Mouse (Mus musculus) gastrocnemius, postnatal 4 days (tissue): Measurements from ENCODE around the gene Gpr15. TPM values are rescaled to one million over a fixed set of nuclear protein-coding genes. Genes with fewer than 3 reads are reported as not detected.
A peak's percentile ranks its signal among the peaks of the same experiment; 100 is the strongest.

Experiments used
- DNase-seq, 2 experiments: peaks; one replicate each; pipeline ENCODE4 v3.0.0; 2021 to 2022; ENCODE audit warnings: low spot score in 2 of 2, mixed read lengths in 2 of 2
- long read RNA-seq, 2 experiments: library from polyadenylated mRNA; stranded (forward); transcript quantifications; one replicate each; pipeline ENCODE4 v2.0.0; 2021
- total RNA-seq, 2 experiments: library from RNA; stranded (reverse); gene quantifications; 2 replicates each; pipeline ENCODE4 v1.2.3; 2021

Gpr15 gene
- not detected for total RNA-seq
- long read RNA-seq, experiment 1, result 0 reads
- long read RNA-seq, experiment 2, result 0 reads

DNA sequence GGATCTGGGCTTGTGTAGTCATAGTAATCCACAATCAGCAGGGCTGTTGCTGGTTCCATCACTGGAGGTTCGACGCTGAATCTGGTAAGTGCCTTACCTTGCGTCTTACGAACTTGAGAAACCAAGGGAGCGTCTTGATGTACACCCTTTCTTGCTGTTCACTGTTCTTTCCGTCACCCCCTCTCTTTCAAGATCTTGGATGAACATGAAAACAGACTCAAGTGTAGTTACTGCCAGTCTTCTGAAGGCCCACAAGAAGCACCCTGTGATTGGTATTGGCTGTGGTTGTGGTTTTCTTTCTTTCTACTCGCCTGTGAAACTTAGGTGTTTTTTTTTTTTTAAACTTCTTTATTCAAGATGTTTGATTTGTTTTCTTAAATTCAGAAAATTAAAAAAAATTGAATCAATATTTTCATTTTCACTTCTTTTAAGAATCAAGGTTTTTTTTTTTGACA is at the start of gene Gpr15:
Gene Gpr15 (minus strand): TSS at position 405 of the 455 bp plus-strand sequence.
- DNase-seq, result no peak

DNA sequence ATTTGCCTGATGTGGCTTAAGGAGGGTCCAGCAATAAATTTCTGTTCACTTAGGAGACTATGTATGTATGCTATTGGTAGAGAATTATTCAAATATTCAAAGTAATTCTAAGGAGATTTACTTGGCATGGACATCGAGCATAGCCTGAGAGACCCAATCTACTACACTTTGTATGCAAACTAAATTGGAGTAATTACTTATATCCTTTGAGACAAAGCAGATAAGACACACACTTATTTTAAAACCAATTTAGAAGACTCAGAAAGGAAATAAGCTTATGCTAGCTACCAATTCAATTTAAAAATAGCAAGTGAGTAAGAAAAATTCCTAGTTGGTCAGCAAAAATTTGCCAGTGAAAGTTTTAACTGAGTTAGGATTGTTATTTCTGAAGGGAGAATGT is 44.2 kb upstream of the Gpr15 start, which contains the start of gene Olfr172:
Gene Olfr172 (minus strand): TSS at position 101 of the 400 bp plus-strand sequence.
- DNase-seq, result no peak

DNA sequence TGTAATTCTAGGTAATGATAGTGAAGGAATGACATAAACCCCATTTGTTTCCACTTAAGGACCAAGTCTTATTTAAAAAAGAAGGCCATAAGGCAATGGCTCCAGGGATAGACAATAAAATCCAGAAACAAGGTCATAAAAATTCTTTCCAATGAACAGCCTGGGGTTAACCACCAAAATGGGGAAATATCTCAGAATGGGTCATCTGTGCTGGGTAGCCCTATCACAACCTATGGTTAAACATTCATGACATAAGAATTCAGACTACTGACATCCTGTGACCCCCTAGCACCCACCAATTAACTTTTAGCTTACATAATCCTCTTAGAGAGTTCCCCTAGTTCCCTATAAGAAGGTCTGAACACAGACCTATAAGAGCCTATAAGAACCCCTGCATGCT is 37.3 kb upstream of the Gpr15 start:
- DNase-seq, result no peak

DNA sequence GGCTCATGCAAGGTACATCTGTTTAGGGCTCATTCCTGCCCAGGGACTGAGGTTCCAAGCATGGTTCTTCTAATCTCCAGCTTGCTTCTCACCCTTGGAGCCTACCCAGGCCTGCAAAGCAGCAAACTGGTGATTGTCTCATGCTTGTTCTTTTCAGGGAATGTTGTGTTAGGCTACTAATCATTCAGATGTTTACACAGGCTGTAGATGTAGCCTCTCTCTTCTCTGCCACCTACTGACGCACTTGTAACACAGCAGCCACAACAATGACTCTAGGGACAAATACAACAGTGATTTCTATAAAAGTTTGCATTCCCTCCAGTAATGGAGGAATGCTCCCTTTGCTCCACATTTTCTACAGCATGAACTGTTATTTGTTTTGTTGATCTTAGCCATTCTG is 32.4 kb upstream of the Gpr15 start:
- DNase-seq, result no peak

DNA sequence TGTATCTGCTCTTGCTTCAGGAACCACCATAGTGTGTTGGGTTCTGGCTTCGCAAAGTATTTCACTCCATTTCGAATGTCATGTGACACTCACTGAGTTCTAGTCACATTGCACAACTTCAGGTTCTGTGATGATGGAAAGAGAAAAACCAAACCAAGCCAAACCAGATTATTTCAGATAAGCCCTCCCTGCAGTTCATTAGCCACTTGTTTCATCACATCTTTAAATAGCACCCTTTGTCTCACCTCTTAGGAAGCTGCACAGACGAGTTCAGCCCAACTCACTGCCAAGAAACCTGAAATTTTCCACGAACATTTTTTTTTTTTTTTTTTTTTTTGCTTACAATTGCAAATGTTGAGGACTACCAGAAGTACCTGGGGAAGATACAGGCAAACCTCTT is 27.8 kb upstream of the Gpr15 start:
- DNase-seq, result no peak

DNA sequence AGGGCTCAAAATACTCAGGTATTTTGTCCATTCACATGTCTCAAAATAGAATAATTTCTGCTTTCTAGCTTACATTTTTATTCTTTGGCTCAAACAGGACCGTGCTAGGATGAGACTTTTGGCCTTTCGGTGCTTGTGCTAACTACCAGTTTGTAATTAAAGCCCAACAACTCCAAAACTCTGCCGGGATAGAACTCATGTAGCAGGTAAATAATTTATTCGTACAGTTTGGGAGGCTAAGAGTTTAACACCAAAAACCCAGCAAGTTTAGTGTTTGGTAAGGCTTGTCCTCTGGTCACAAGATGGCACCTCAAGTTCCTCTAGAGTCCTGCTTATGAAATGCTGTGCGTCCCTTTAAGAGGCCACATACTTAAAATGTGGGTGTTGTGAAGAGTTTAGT is 21.9 kb upstream of the Gpr15 start:
- no peak for DNase-seq

DNA sequence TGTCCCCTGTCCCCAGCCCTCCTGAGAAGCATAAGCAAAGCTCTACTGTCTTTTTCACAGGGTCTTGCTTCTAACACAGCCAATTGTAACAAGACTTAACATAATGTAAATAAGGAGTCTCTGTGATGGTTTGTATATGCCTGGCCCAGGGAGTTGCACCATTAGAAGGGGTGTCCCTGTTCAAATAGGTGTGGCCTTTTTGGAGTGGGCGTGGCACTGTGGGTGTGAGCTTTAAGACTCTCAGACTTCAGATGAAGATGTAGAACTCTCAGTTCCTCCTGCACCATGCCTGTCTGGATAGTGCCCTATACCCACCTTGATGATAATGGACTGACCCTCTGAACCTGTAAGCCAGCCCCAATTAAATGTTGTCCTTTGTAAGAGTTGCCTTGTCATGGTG is 19.9 kb upstream of the Gpr15 start:
- no peak for DNase-seq

DNA sequence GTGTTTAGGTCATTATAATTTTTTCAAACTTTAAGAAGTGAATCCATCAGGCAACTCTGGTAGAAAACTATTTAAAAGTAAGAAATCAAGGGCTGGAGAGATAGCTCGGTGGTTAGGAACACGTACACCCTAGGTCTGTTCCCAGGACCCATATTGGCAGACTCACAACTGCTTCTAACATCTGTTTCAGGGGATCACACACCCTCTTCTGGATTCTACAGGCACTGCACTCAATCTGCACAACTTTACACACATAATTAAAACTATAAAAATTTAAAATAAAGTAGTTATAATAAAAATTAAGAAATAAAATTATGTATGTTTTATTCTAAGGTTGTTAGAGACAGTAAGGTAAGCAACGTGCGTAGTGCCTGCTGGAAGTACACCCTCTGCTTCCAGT is 19.3 kb upstream of the Gpr15 start:
- DNase-seq, result no peak

DNA sequence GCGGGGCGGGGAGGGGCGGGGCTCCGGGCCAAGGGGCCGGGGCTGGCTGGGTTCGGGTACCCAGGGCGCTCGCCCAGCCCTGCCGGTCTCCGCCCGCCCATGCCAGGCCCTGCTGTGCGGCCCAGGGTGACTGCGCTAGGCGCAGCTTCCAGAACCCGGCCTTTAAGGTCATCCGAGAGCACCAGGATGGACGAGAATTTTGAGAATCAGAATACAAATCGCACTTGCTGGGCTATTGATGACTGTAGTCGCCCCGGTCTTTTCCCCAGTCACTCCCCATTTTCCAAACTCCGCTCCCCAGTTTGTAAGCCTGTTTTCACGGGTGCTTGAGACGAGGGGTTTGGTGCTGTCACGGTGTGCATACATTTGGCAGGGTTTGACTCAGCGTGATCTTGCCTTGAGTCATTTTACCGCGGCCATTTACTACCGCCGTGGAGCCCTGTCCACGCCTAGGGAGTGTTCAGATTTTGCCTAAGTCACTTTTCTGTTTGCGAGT is 9.4 kb upstream of the Gpr15 start:
- no peak for DNase-seq

DNA sequence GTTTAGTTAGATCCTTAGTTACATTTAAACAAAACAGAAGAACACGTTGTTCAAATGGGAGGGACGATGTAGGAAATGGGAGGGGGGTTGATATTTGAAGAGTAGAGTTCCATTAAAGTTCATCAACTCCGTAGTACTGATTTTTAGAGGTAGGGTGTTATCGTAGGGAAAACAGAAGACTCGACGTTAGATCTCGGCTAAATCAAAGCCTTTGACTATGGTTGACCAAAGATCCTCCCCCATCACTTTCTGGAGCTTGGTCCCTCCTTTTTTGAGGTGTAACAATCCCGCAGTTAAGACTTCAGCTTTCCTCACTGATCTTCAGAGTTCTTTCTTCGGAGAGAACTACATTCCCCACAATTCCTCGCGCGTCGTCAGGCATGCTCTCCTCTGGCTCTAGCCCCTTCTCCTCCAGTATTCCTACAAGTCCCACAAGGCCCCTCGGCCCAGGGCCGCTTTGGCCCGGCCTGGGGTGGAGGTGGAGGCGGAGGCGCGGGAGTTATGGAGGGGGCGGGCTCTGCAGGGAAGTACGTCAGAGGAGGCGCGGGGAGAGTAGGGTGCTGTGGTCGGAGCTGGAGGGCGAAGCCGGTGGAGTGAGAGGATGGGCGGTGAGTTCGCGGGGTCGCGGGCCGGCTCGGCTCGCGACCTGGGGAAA is 8.7 kb upstream of the Gpr15 start, which contains the start of gene Cldnd1:
Gene Cldnd1 (plus strand): TSS at position 434 of the 655 bp plus-strand sequence.
- DNase-seq, result peak; percentile 84 to 95

DNA sequence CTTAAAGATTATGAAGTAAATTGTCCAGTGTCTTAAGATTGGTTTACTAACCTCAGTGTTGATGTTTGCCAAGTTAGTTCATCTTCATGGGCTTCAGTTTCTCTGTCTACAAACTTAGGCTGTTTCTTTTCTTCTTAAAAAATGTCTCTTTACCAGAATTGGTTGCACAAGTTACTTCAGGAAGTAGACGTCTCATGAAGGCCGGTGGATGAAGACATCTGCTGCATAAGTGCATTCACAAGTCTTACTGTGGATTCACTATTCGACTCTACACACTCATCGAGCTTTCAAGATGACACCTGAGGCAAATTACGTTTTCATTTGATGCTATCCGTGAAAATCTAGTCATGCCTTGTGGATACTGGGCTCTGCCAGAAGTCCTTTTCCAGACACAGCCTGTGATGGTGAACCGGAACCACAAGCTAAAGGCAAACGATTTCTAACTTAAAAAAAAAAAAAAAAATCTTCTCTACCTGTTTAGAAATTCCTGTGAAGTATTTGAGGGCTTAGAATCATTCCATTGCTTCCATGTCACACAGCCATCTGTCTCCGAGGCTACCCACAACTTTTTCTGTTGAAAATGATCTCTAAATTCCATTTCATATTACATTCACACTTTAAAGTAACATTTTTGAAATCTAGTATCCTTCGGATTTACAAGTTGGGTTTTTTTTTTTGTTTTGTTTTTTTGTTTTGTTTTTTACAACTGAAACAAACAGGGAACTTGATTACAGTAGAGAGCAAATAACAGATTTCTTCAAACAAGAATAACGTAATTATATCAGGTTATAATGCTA is 8.0 kb upstream of the Gpr15 start:
- DNase-seq, result no peak

DNA sequence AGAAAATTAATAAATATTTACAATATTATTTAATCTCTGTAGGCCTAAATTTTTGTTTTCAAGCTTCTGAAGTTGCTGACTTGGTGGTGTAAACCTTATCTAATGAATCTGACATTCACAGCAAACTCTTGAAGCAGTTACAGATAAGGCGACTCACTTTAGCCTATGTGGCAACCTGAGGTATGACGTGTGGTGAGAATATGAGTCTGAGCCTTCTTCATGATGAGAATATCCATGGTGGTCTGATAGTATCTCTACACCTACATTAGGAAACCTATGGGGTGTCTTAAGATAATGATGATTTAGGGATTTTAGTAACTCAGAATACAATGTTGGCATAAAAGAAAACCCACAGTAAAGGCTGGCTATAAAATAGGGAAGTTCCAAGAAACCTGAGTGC is 3.4 kb upstream of the Gpr15 start:
- DNase-seq, result no peak

DNA sequence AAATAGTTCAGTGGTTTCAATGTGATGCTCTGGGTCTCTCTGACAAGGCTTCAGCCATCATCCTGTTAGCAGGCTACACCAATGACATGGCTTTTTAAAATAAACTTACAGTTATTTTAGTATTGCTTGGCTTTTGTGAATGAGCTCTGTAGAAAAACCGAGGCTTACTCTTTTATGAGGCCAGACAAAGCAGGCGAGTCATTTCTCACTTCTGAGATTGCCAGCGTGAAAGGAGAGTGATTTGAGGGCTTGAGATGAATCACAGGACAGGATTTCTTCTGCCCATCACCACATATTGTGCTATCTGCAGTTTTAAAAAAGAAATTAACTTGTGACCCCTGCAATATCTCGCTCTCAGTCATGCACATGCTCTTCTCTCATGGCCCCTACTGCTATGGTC is 3.9 kb downstream of the Gpr15 start:
- DNase-seq, result no peak

DNA sequence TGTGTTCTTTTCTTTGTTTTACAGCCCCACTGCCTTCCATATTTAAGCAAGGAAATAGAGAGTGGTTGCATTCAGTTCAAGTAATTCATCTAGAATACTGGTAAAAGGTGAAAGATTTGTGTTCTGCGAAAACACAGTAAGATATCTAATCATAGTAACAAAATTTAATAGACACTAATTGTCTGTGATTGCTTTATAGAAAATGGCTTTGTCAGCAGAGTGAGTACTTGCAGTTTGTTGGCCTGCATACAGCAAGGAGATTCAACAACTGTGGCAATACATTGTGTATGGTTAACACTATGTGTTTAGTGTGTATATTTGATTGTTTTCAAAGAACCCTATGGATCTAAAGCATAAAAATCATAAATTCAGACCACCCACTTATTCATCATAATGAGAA is 5.7 kb downstream of the Gpr15 start:
- no peak for DNase-seq

DNA sequence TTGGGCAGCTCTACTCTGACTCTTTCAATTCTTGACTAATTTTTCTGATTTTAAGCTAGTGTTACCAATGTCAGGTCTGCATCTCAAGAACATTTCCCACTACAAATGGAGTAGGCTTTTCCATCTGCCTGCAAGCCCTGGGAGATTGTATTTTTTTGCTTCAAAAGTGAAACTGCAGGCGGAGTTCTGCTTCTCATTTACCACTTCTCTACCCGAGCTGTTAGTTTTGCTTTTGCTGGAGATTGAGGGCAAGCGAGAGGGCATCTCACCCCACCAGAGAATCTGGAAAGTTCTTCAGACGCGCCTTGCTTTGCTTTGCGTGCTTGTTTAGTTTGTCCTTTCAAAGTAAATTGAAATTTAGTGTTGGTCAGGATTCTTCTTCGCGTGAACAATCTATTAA is 6.6 kb downstream of the Gpr15 start:
- no peak for DNase-seq

DNA sequence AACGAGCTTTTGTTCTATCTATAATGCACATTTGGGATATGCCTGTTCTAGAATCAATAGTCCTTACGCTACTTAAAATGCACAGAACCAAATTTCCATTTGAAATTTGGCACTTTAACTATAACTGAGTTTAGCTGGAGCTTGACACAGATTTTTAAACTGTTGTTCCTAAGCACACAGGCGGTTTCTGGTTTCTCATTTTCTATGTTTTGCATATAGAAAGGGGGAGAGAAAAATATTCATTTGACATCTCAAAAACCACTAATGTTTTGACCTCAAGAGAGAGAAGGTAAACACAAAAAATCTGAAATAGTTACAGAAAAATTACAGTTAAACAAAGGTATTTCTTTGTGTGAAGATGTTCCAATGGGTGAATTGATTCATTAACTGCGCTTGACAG is 9.3 kb downstream of the Gpr15 start:
- no peak for DNase-seq

DNA sequence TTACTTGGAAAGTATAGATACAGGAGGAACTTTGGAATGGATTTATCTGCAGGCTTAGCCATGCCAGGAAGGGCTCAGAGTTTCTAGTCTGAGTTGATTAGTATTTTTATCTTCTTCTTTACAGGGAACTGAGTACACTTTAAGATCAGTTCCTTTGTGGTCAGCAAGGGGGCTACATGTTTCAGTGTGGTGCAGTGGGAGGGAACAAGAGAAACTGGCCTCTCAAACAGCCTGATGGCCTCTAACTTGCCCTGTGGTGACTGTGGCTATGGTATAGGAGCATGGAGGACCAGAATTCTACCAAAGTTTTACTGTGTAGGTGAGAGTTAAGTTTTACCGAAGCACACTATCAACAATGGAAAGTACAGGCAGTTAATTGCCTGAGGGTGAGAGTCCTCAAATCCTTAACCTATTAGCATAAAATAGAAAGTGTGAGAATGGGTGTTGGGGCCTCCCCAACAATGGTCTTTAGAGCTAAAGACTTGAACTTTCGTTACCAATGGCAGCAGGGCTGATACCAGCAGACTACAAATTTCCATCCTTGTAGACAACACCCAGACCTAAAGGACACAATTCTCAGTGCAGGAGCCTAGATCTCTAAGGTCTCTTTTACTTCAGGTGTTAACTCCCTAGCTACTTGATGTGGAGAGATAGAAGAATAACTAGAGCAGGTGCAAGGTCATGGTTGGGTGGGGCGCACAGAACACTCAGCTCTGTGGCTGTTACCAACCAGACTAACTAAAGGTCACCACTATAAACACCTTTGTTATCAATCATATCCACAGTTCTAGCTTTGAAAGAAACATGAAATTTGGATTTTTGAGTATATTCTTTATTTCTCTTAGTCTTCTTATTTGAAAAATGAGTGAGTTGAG is 10.0 kb downstream of the Gpr15 start:
- DNase-seq, result no peak

DNA sequence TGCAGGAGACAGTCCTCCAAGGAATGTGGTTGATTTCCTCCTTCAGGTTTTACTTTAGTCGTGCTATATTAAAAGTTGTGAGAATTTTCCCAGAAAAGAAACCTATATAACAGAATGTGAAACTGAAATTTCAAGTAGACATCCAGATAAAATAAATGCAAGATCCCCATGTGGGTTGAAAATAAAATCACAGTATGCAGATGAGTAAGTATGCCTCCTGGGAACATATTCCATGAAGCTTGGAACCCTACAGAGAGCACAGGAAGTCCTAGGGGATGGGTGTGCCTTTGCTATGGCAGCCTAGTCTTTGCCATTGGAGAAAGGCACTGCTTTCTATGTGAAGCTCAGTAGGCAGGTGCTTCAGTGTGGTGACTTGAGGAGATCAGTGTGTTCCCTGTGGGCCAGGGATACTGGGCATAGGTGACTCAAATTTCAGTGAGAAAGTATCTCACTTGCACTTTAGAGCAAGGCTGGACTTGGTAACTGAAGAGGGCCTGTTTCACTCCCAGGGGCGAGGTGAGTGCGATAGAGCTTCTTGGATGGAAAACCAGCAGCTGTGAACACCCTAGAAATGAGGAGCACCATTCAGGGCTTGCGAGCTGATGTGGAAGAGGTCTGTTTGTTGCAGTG is 11.5 kb downstream of the Gpr15 start:
- no peak for DNase-seq

DNA sequence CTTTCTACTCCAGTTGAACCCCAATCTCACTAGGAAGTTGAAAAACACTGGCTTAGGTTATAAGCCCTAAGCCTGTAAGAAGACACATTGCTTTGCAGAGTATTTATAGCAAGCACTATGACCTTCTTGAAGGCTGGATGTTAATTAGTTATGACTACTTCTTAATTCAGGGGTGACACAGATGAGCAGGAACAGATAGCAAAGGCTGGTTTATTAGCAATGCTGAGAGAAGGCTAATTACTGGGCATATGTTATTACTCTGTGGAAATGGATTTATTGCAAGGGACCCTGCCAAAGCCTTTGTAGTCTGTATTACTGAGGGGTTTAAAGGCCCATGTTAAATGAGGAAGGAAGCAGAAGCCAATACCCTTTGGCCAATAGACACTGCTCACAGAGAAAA is 13.9 kb downstream of the Gpr15 start:
- DNase-seq, result no peak

DNA sequence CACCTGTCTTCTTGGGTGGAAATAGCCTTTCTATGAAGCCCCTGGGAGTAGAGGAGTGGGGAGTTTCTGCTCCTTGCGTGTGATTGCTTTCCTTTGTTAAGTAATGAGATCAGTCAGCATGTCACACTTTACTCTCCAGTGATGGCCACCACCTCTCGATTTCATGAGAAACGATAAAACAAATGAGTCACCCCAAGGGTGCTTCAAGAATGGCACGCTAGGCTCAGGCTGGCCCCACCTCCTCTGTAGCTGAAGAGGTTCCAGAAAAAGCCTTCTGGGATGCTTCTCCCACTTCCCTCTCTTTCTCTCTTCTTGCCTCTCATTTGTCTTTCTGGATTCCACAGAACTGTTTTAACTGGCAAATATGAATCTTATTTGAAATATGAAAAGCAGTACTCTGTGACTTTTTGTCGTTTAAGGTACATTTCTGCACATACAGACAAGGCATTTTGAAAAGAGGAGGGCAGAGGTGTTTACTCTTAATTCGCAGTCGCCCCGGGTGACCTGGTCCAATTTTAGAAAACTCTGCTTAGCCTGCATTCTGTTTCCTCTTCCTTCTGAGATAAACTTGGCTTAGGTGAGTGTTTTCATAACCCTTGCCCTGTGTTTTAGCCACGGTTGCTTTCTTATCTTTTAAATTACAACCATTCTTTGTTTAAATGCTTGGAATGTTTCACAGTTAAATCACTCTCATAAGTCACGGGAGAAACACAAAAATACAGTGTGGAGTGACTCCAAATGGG is 15.3 kb downstream of the Gpr15 start:
- DNase-seq, result no peak
